Mouse (Mus musculus) erythroblast, adult 5-6 weeks (primary cell): ENCODE measurements around the gene Pld4. TPM values are rescaled to one million over a fixed set of nuclear protein-coding genes. Genes with fewer than 3 reads are reported as not detected.

Experiments
- total RNA-seq, 2 experiments: library from RNA; stranded (forward) in 1 of 2; stranded (reverse) in 1 of 2; fragments of 150-400 nt in 1 of 2; fragments of 200-764, 138-1000 nt in 1 of 2; gene quantifications; 2 replicates each; pipeline versions ENCODE4 v1.2.3 to v1.2.4; 2015 to 2017; ENCODE audit warnings: low replicate concordance in 2 of 2

Pld4 gene
- total RNA-seq, 2 experiments from 2014 or later = 26.6 to 31.9 TPM

Other genes with a start within 250 kb of the Pld4 start
- gene Tmem179, start 243.9 kb upstream of the Pld4 start, total RNA-seq (2015; ENCODE audit: low replicate concordance) = not detected in 2 replicates
- gene Tmem179, start 243.9 kb upstream of the Pld4 start, total RNA-seq (2017; ENCODE audit: low replicate concordance) = not detected in 2 replicates
- 3.1 and 4.6 TPM in 2 replicates for gene Inf2, start 171.9 kb upstream of the Pld4 start, total RNA-seq (2015; ENCODE audit: low replicate concordance)
- gene Inf2, start 171.9 kb upstream of the Pld4 start, total RNA-seq (2017; ENCODE audit: low replicate concordance) = 0.94 and 3.5 TPM in 2 replicates
- 20.5 and 32.3 TPM in 2 replicates for gene Adssl1, start 140.6 kb upstream of the Pld4 start, total RNA-seq (2015; ENCODE audit: low replicate concordance)
- gene Adssl1, start 140.6 kb upstream of the Pld4 start, total RNA-seq (2017; ENCODE audit: low replicate concordance) = 23.8 and 24.4 TPM in 2 replicates
- gene Siva1, start 116.0 kb upstream of the Pld4 start, total RNA-seq (2015; ENCODE audit: low replicate concordance) = 45.0 and 45.4 TPM in 2 replicates
- 65.9 and 114 TPM in 2 replicates for gene Siva1, start 116.0 kb upstream of the Pld4 start, total RNA-seq (2017; ENCODE audit: low replicate concordance)
- 20.9 and 30.7 TPM in 2 replicates for gene Akt1, start 85.8 kb upstream of the Pld4 start, total RNA-seq (2015; ENCODE audit: low replicate concordance)
- gene Akt1, start 85.8 kb upstream of the Pld4 start, total RNA-seq (2017; ENCODE audit: low replicate concordance) = 25.1 and 26.3 TPM in 2 replicates
- gene Zbtb42, start 81.8 kb upstream of the Pld4 start, total RNA-seq (2015; ENCODE audit: low replicate concordance) = 2.3 TPM in 1 of 2 replicates, not detected in the other
- 0.42 and 1.2 TPM in 2 replicates for gene Zbtb42, start 81.8 kb upstream of the Pld4 start, total RNA-seq (2017; ENCODE audit: low replicate concordance)
- not detected in 2 replicates for gene Cep170b, start 40.2 kb upstream of the Pld4 start, total RNA-seq (2015; ENCODE audit: low replicate concordance)
- gene Cep170b, start 40.2 kb upstream of the Pld4 start, total RNA-seq (2017; ENCODE audit: low replicate concordance) = 0.51 TPM in 1 of 2 replicates, not detected in the other
- gene Ahnak2, start 42.0 kb downstream of the Pld4 start, total RNA-seq (2015; ENCODE audit: low replicate concordance) = not detected in 2 replicates
- 0.09 TPM in 1 of 2 replicates, not detected in the other for gene Ahnak2, start 42.0 kb downstream of the Pld4 start, total RNA-seq (2017; ENCODE audit: low replicate concordance)
- gene Clba1, start 48.3 kb downstream of the Pld4 start, total RNA-seq (2015; ENCODE audit: low replicate concordance) = not detected in 2 replicates
- gene Clba1, start 48.3 kb downstream of the Pld4 start, total RNA-seq (2017; ENCODE audit: low replicate concordance) = 0.42 TPM in 1 of 2 replicates, not detected in the other
- gene Cdca4, start 68.8 kb downstream of the Pld4 start, total RNA-seq (2015; ENCODE audit: low replicate concordance) = 28.8 and 35.5 TPM in 2 replicates
- gene Cdca4, start 68.8 kb downstream of the Pld4 start, total RNA-seq (2017; ENCODE audit: low replicate concordance) = 22.1 and 29.7 TPM in 2 replicates
- gene Gpr132, start 107.6 kb downstream of the Pld4 start, total RNA-seq (2015; ENCODE audit: low replicate concordance) = 1.9 and 2.3 TPM in 2 replicates
- gene Gpr132, start 107.6 kb downstream of the Pld4 start, total RNA-seq (2017; ENCODE audit: low replicate concordance) = 1.1 and 2.1 TPM in 2 replicates
- not detected in 2 replicates for gene Jag2, start 169.1 kb downstream of the Pld4 start, total RNA-seq (2015; ENCODE audit: low replicate concordance)
- not detected in 2 replicates for gene Jag2, start 169.1 kb downstream of the Pld4 start, total RNA-seq (2017; ENCODE audit: low replicate concordance)
- 2.7 TPM in 1 of 2 replicates, not detected in the other for gene Nudt14, start 181.5 kb downstream of the Pld4 start, total RNA-seq (2015; ENCODE audit: low replicate concordance)
- gene Nudt14, start 181.5 kb downstream of the Pld4 start, total RNA-seq (2017; ENCODE audit: low replicate concordance) = 1.1 TPM in 1 of 2 replicates, not detected in the other
- gene Btbd6, start 215.8 kb downstream of the Pld4 start, total RNA-seq (2015; ENCODE audit: low replicate concordance) = 2.3 TPM in 1 of 2 replicates, not detected in the other
- gene Btbd6, start 215.8 kb downstream of the Pld4 start, total RNA-seq (2017; ENCODE audit: low replicate concordance) = 1.9 and 2.9 TPM in 2 replicates
- 14.6 and 20.9 TPM in 2 replicates for gene Brf1, start 240.0 kb downstream of the Pld4 start, total RNA-seq (2015; ENCODE audit: low replicate concordance)
- gene Brf1, start 240.0 kb downstream of the Pld4 start, total RNA-seq (2017; ENCODE audit: low replicate concordance) = 35.9 and 52.0 TPM in 2 replicates